Mouse (Mus musculus): ENCODE data around the gene Gm5475. TPM values are rescaled to one million over a fixed set of nuclear protein-coding genes. Genes with fewer than 3 reads are reported as not detected.

The Gm5475 gene
- total RNA-seq, 2 experiments from 2014 or later = not detected

Other genes with a start within 250 kb of the Gm5475 start
- 10 to 100 TPM; 20.8 to 25.4 TPM for gene Atf1, start 194.3 kb upstream of the Gm5475 start, total RNA-seq (2021)
- not detected for gene Tmprss12, start 141.3 kb upstream of the Gm5475 start, total RNA-seq (2021)
- gene Mettl7a1, start 118.0 kb upstream of the Gm5475 start, total RNA-seq (2021) = 10 to 100 TPM; 32.2 to 35.0 TPM
- gene Mettl7a3, start 87.2 kb upstream of the Gm5475 start, total RNA-seq (2021) = under 1 TPM in 1 of 2 experiments, not detected in 1; 0.35 TPM
- gene Methig1, start 69.0 kb upstream of the Gm5475 start, total RNA-seq (2021) = not detected
- under 1 TPM; 0.65 to 0.84 TPM for gene Mettl7a2, start 68.9 kb upstream of the Gm5475 start, total RNA-seq (2021)
- not detected for gene Higd1c, start 57.6 kb upstream of the Gm5475 start, total RNA-seq (2021)
- 10 to 100 TPM; 49.0 to 61.6 TPM for gene Slc11a2, start 2.9 kb downstream of the Gm5475 start, total RNA-seq (2021)
- gene Letmd1, start 46.9 kb downstream of the Gm5475 start, total RNA-seq (2021) = 10 to 100 TPM; 55.3 to 63.7 TPM
- gene Csrnp2, start 73.3 kb downstream of the Gm5475 start, total RNA-seq (2021) = 10 to 100 TPM; 33.6 to 36.0 TPM
- gene Tfcp2, start 129.9 kb downstream of the Gm5475 start, total RNA-seq (2021) = 10 to 100 TPM; 25.4 to 31.6 TPM
- 100 to 1,000 TPM; 119 to 127 TPM for gene Pou6f1, start 177.8 kb downstream of the Gm5475 start, total RNA-seq (2021)
- 100 to 1,000 TPM; 114 to 119 TPM for gene Dazap2, start 193.2 kb downstream of the Gm5475 start, total RNA-seq (2021)
- gene Smagp, start 214.8 kb downstream of the Gm5475 start, total RNA-seq (2021) = 1 to 10 TPM; 1.2 to 1.9 TPM
- gene Bin2, start 247.4 kb downstream of the Gm5475 start, total RNA-seq (2021) = 1 to 10 TPM; 5.2 to 5.4 TPM